Mouse (Mus musculus) forebrain, embryonic 11.5 days (tissue): ENCODE results near the gene Them5. TPM values are rescaled to one million over a fixed set of nuclear protein-coding genes. Genes with fewer than 3 reads are reported as not detected.

Experiments used
- polyA plus RNA-seq: library from polyadenylated mRNA; unstranded; fragments of >200 nt; fragmentation: Nextera tagmentation; extraction: Ambion mirVana; gene quantifications from 2 replicates; pipeline ENCODE4 v1.2.1, GENCODE M21; 2014

The Them5 gene
- polyA plus RNA-seq, 1 experiment from 2014 or later = 0.35 TPM

Other genes starting within 250 kb of the Them5 start
- not detected in 2 replicates for gene Gm10696, start 163.9 kb upstream of the Them5 start, polyA plus RNA-seq
- gene Gm5286, start 145.4 kb upstream of the Them5 start, polyA plus RNA-seq = not detected in 2 replicates
- gene Gm4778, start 78.1 kb upstream of the Them5 start, polyA plus RNA-seq = not detected in 2 replicates
- gene Them4, start 32.0 kb upstream of the Them5 start, polyA plus RNA-seq = 8.3 and 9.6 TPM in 2 replicates
- 0.94 and 2.1 TPM in 2 replicates for gene C2cd4d, start 20.3 kb downstream of the Them5 start, polyA plus RNA-seq
- 0.60 and 1.3 TPM in 2 replicates for gene Rorc, start 30.7 kb downstream of the Them5 start, polyA plus RNA-seq
- 0.23 and 0.35 TPM in 2 replicates for gene Lingo4, start 56.4 kb downstream of the Them5 start, polyA plus RNA-seq
- gene Tdrkh, start 71.2 kb downstream of the Them5 start, polyA plus RNA-seq = 55.0 and 57.5 TPM in 2 replicates
- gene Mrpl9, start 101.2 kb downstream of the Them5 start, polyA plus RNA-seq = 65.3 and 67.0 TPM in 2 replicates
- 0.40 and 0.76 TPM in 2 replicates for gene Oaz3, start 101.8 kb downstream of the Them5 start, polyA plus RNA-seq
- gene Celf3, start 136.2 kb downstream of the Them5 start, polyA plus RNA-seq = 137 and 149 TPM in 2 replicates
- gene Riiad1, start 138.2 kb downstream of the Them5 start, polyA plus RNA-seq = 12.8 and 15.5 TPM in 2 replicates
- gene Snx27, start 240.6 kb downstream of the Them5 start, polyA plus RNA-seq = 46.9 and 48.5 TPM in 2 replicates